Comparison of ENCODE assay signal across 14 mouse cellular contexts in genomic region chr7:72104170-72104569, GRCm38 (mm10).
A peak's percentile ranks its signal among the peaks of the same experiment; 100 is the strongest.
DNase-seq lines count a peak whose midpoint lies in the region; ATAC-seq and TF ChIP-seq lines count a peak whose summit lies in the region.
"Had no signal": no experiment of that assay in that cellular context is flagged by ENCODE, and none has a peak within 500 bp of the region (broad histone marks: within the 10 kb centered on the region; RNA-seq: fewer than 3 reads in every experiment).

No protein-coding gene starts in this region.

- WGBS in embryonic facial prominence, embryonic 11.5 days = 39% methylated on average over 6 of the region's 6 CpGs

- TF ChIP-seq POLR2A in testis, adult 2 months (IDR thresholded peaks at IDR 0.05; ENCODE audit: control insufficient read depth, low read depth, low read length) = no peak

- H3K4me2 ChIP-seq in embryonic facial prominence, embryonic 11.5 days (ENCODE audit: low read depth, low read length) = no peak overlapping the region
- H3K4me2 ChIP-seq: limb, embryonic 12.5 days had no signal

- H3K9ac ChIP-seq in embryonic facial prominence, embryonic 11.5 days (replicated peaks; ENCODE audit: low read length) = no peak overlapping the region
- H3K9ac ChIP-seq: limb, embryonic 12.5 days had no signal

- no peaks in the 10 kb centered on the region for H3K9me3 ChIP-seq in embryonic facial prominence, embryonic 11.5 days (replicated peaks; ENCODE audit: control insufficient read depth, low read length)
- H3K9me3 ChIP-seq: heart, embryonic 10.5 days; limb, embryonic 12.5 days had no signal

- no peaks in the 10 kb centered on the region for H3K27me3 ChIP-seq in testis, adult 2 months (ENCODE audit: control insufficient read depth, insufficient read depth, low read length)
- no peaks in the 10 kb centered on the region for H3K27me3 ChIP-seq in embryonic facial prominence, embryonic 11.5 days (ENCODE audit: control insufficient read depth, insufficient read depth, low read length)

- peak; percentile 30 for TF ChIP-seq CTCF in left cerebral cortex, adult 2 months (IDR thresholded peaks at IDR 0.05)
- peak; percentile 22; the same call in 1 of the 2 replicates for TF ChIP-seq CTCF in testis, adult 2 months (IDR thresholded peaks at IDR 0.05; ENCODE audit: control insufficient read depth, insufficient read depth, insufficient replicate concordance, low read depth, low read length)

- no peaks in the 10 kb centered on the region for H3K4me1 ChIP-seq in testis, adult 2 months (ENCODE audit: control insufficient read depth, insufficient read depth, low read length)
- H3K4me1 ChIP-seq in embryonic facial prominence, embryonic 11.5 days (ENCODE audit: control insufficient read depth, insufficient read depth, low read length) = no peaks in the 10 kb centered on the region
- H3K4me1 ChIP-seq: heart, embryonic 10.5 days; limb, embryonic 12.5 days had no signal

- no peak overlapping the region for H3K4me3 ChIP-seq in left cerebral cortex, adult 2 months
- H3K4me3 ChIP-seq in testis, adult 2 months (ENCODE audit: control insufficient read depth, low read depth, low read length) = no peak overlapping the region
- H3K4me3 ChIP-seq in embryonic facial prominence, embryonic 11.5 days (ENCODE audit: low read depth, low read length) = no peak overlapping the region
- H3K4me3 ChIP-seq: heart, embryonic 10.5 days; limb, embryonic 12.5 days had no signal

- DNase-seq in cerebellum, postnatal 10 days = peak; percentile 14 to 16
- no peak for DNase-seq in cerebellum, adult 9-10 months
- no peak for DNase-seq in left cerebral cortex, adult 2 months (ENCODE audit: extremely low spot score in 1 of 2, low spot score in 2 of 2)
- DNase-seq in left cerebral cortex, adult 8-10 months (ENCODE audit: low spot score in 2 of 2) = no peak
- DNase-seq in testis, postnatal 10 days (ENCODE audit: low spot score) = no peak
- peak; percentile 24 for DNase-seq in embryonic facial prominence, embryonic 11.5 days (ENCODE audit: low spot score)
- no peak for DNase-seq in cerebellum, adult 11-12 months
- DNase-seq: adrenal gland, adult 8-10 months; lung, postnatal 4 days; right cerebral cortex, adult 18-20 months; thymus, adult 18-20 months had no signal

- intact Hi-C loops in left cerebral cortex, adult 2 months (cut with DNase I) = no loop called here

- no peak overlapping the region for H3K27ac ChIP-seq in left cerebral cortex, adult 2 months
- H3K27ac ChIP-seq in testis, adult 2 months (ENCODE audit: control insufficient read depth, insufficient read depth, low read depth, low read length) = no peak overlapping the region
- H3K27ac ChIP-seq in embryonic facial prominence, embryonic 11.5 days (replicated peaks; ENCODE audit: low read depth, low read length) = no peak overlapping the region
- H3K27ac ChIP-seq: heart, embryonic 10.5 days; limb, embryonic 12.5 days had no signal

- no peak for ATAC-seq in embryonic facial prominence, embryonic 11.5 days (replicated peaks; ENCODE audit: insufficient number of reproducible peaks, low FRiP score, low TSS enrichment, low read depth)

- H3K36me3 ChIP-seq in testis, adult 2 months (ENCODE audit: control insufficient read depth, insufficient read depth, low read length) = no peaks in the 10 kb centered on the region
- no peaks in the 10 kb centered on the region for H3K36me3 ChIP-seq in embryonic facial prominence, embryonic 11.5 days (replicated peaks; ENCODE audit: control insufficient read depth, insufficient read depth, low read depth, low read length)
- H3K36me3 ChIP-seq: heart, embryonic 10.5 days; limb, embryonic 12.5 days had no signal

Comparison
In these comparisons a context has a peak if more than half of its experiments do, and no peak if none do; other contexts are left out.
1. DNase-seq: peak in cerebellum, postnatal 10 days (2 of 2) and embryonic facial prominence, embryonic 11.5 days (single experiment); none in cerebellum, adult 9-10 months (single experiment), left cerebral cortex, adult 2 months (0 of 2), left cerebral cortex, adult 8-10 months (0 of 2), testis, postnatal 10 days (single experiment) and cerebellum, adult 11-12 months (single experiment).